Mouse (Mus musculus) heart, postnatal 0 days (tissue): ENCODE data around the gene Hfe2. TPM values are rescaled to one million over a fixed set of nuclear protein-coding genes. Genes with fewer than 3 reads are reported as not detected.

ENCODE experiments used
- ATAC-seq: fragments of 200-750 bp; cut with Nextera tagmentation; 2 replicates; pipeline ENCODE4 v1.8.0; 2017; ENCODE audit warnings: low read depth, moderate number of reproducible peaks, moderate library complexity; ENCODE audit not compliant: insufficient read depth
- DNase-seq: peaks from one replicate; pipeline ENCODE4 v3.0.0-alpha.2; 2016; ENCODE audit warnings: low spot score
- H3K27ac ChIP-seq: fragments of 300-500 bp; sonication (generic); 2 replicates; pipeline ENCODE4 v1.5.1; 2014; ENCODE audit warnings: low read depth, mild to moderate bottlenecking
- H3K27me3 ChIP-seq: fragments of 300-500 bp; sonication (generic); 2 replicates; pipeline ENCODE4 v1.6.1; 2014; ENCODE audit warnings: low read length, mixed read lengths; ENCODE audit not compliant: control insufficient read depth, insufficient read depth
- H3K36me3 ChIP-seq: fragments of 300-500 bp; sonication (generic); replicated peaks from 2 replicates; pipeline ENCODE4 v1.6.1; 2014; ENCODE audit warnings: low read length, mixed read lengths; ENCODE audit not compliant: control insufficient read depth, insufficient read depth
- H3K4me1 ChIP-seq: fragments of 300-500 bp; sonication (generic); 2 replicates; pipeline ENCODE4 v1.6.1; 2014; ENCODE audit warnings: antibody characterized with exemption; ENCODE audit not compliant: control insufficient read depth, insufficient read depth
- H3K4me2 ChIP-seq: fragments of 300-500 bp; sonication (generic); 2 replicates; pipeline ENCODE4 v1.6.1; 2014; ENCODE audit warnings: low read depth, mild to moderate bottlenecking, low read length, moderate library complexity
- H3K4me3 ChIP-seq: fragments of 300-500 bp; sonication (generic); 2 replicates; pipeline ENCODE4 v1.5.1; 2014; ENCODE audit warnings: low read depth, low read length
- H3K9ac ChIP-seq: fragments of 300-500 bp; sonication (generic); replicated peaks from 2 replicates; pipeline ENCODE4 v1.6.1; 2014; ENCODE audit warnings: low read depth, low read length, mixed read lengths
- H3K9me3 ChIP-seq: fragments of 300-500 bp; sonication (generic); replicated peaks from 2 replicates; pipeline ENCODE4 v1.6.1; 2016; ENCODE audit warnings: low read length; ENCODE audit not compliant: control insufficient read depth
- CTCF ChIP-seq: IDR thresholded peaks from 2 replicates; pipeline ENCODE4 v1.5.1; 2016; ENCODE audit warnings: antibody characterized with exemption, control low read depth, low read depth
- EP300 ChIP-seq: IDR thresholded peaks from 2 replicates; pipeline ENCODE4 v1.6.1; 2016; ENCODE audit warnings: antibody characterized with exemption, low read depth
- WGBS: fragments of 180-500 bp; shearing (Covaris S2); extraction: QIAGEN DNeasy Blood & Tissue Kit; methylation state at CpG from one replicate; pipeline ENCODE4 v1.1.7; 2014; 5-methylcytosine and 5-hydroxymethylcytosine counted together
- polyA plus RNA-seq: library from polyadenylated mRNA; unstranded; fragments of >200 nt; fragmentation: Nextera tagmentation; extraction: Ambion mirVana; gene quantifications from 2 replicates; pipeline ENCODE4 v1.2.1, GENCODE M21; 2015
- total RNA-seq: library from RNA; depleted of rRNA; stranded (reverse); fragments of >200 nt; gene quantifications from 2 replicates; pipeline ENCODE4 v1.2.3, GENCODE M21; 2014; ENCODE audit warnings: low replicate concordance

Gene Hfe2
- total and polyA plus RNA-seq, 2 experiments from 2014 or later: 25.9 to 81.3 TPM

GRCm38 (mm10) chr3:96498476-96499245, 26.3 kb upstream of the Hfe2 start:
- no peak overlapping the region for H3K4me3 ChIP-seq
- TF ChIP-seq EP300 (no peak), CTCF (no peak)
- no peak for DNase-seq
- no peaks in the 10 kb centered on the region for H3K27me3 ChIP-seq
- H3K9ac ChIP-seq: no peak overlapping the region
- WGBS: 82% methylated on average over 4 of the region's 4 CpGs
- no peaks in the 10 kb centered on the region for H3K9me3 ChIP-seq
- no peak overlapping the region for H3K27ac ChIP-seq
- no peak overlapping the region for H3K4me2 ChIP-seq
- ATAC-seq: no peak
- no peaks in the 10 kb centered on the region for H3K36me3 ChIP-seq
- peaks cover 5% of the 10 kb centered on the region; the same call in 1 of the 2 replicates for H3K4me1 ChIP-seq

- Histone ChIP-seq H3K4me1 (peaks cover 5% of the 10 kb centered on the region; the same call in 1 of the 2 replicates), H3K9me3 (no peaks in the 10 kb centered on the region), H3K4me3 (peak overlapping the region; percentile 61), H3K27ac (peak overlapping the region; percentile 91), H3K27me3 (no peaks in the 10 kb centered on the region), H3K36me3 (no peaks in the 10 kb centered on the region), H3K9ac (peak overlapping the region; percentile 80), H3K4me2 (peak overlapping the region; percentile 59)
- TF ChIP-seq EP300 (no peak), CTCF (no peak)
- under 1% methylated on average over 36 of the region's 36 CpGs for WGBS
- ATAC-seq: peak; percentile 25
- peak; percentile 71 for DNase-seq
These were observed 25.3 kb upstream of the Hfe2 start for GRCm38 (mm10) chr3:96499481-96500288.

GRCm38 (mm10) chr3:96500289-96500621, 24.7 kb upstream of the Hfe2 start:
- Histone ChIP-seq H3K27me3 (no peaks in the 10 kb centered on the region), H3K4me1 (peaks cover 5% of the 10 kb centered on the region; the same call in 1 of the 2 replicates), H3K4me3 (peak overlapping the region; percentile 61), H3K9me3 (no peaks in the 10 kb centered on the region), H3K36me3 (no peaks in the 10 kb centered on the region), H3K9ac (peak overlapping the region; percentile 80), H3K4me2 (peak overlapping the region; percentile 76), H3K27ac (peak overlapping the region; percentile 91)
- 0% methylated on average over 17 of the region's 17 CpGs for WGBS
- no peak for TF ChIP-seq EP300
- ATAC-seq (peak; percentile 79), DNase-seq (peak; percentile 84)

GRCm38 (mm10) chr3:96500691-96501265, 24.2 kb upstream of the Hfe2 start:
- peaks cover 5% of the 10 kb centered on the region; the same call in 1 of the 2 replicates for H3K4me1 ChIP-seq
- under 1% methylated on average over 19 of the region's 19 CpGs for WGBS
- ATAC-seq: peak; percentile 67
- H3K27me3 ChIP-seq: no peaks in the 10 kb centered on the region
- H3K9me3 ChIP-seq: no peaks in the 10 kb centered on the region
- DNase-seq: peak; percentile 87
- peak overlapping the region; percentile 62 for H3K9ac ChIP-seq
- peak overlapping the region; percentile 76 for H3K4me2 ChIP-seq
- TF ChIP-seq CTCF: no peak
- no peak; the same call in none of the 2 replicates for TF ChIP-seq EP300
- H3K27ac ChIP-seq: peak overlapping the region; percentile 91
- H3K4me3 ChIP-seq: peak overlapping the region; percentile 61
- no peaks in the 10 kb centered on the region for H3K36me3 ChIP-seq

GRCm38 (mm10) chr3:96501391-96502115, 23.4 kb upstream of the Hfe2 start:
- WGBS: under 1% methylated on average over 32 of the region's 32 CpGs
- Histone ChIP-seq H3K36me3 (no peaks in the 10 kb centered on the region), H3K9ac (peak overlapping the region; percentile 60), H3K4me2 (peak overlapping the region; percentile 89), H3K9me3 (no peaks in the 10 kb centered on the region), H3K4me3 (peak overlapping the region; percentile 61), H3K27me3 (no peaks in the 10 kb centered on the region), H3K27ac (peak overlapping the region; percentile 91), H3K4me1 (peaks cover 5% of the 10 kb centered on the region; the same call in 1 of the 2 replicates)
- TF ChIP-seq EP300 (no peak), CTCF (no peak)
- DNase-seq (peak; percentile 62), ATAC-seq (peak; percentile 71)
